Mouse (Mus musculus) myocyte (in vitro differentiated cells): ENCODE measurements around the gene Rpl27. TPM values are rescaled to one million over a fixed set of nuclear protein-coding genes. Genes with fewer than 3 reads are reported as not detected.

Experiments
- H3K27me3 ChIP-seq: one replicate; pipeline ENCODE4 v1.6.1; 2011; ENCODE audit not compliant: control insufficient read depth, insufficient read depth, insufficient read length
- H3K36me3 ChIP-seq: one replicate; pipeline ENCODE4 v1.6.1; 2011; ENCODE audit not compliant: control insufficient read depth, insufficient read depth
- H3K4me2 ChIP-seq: one replicate; pipeline ENCODE4 v1.6.1; 2011; ENCODE audit warnings: low read depth, control low read depth
- H3K4me3 ChIP-seq: one replicate; pipeline ENCODE4 v1.5.1; 2011; ENCODE audit warnings: mild to moderate bottlenecking, control low read depth, moderate library complexity
- H3K79me2 ChIP-seq: one replicate; pipeline ENCODE4 v1.6.1; 2011; ENCODE audit not compliant: control insufficient read depth, insufficient read depth
- H3ac ChIP-seq: one replicate; pipeline ENCODE4 v1.6.1; 2011; ENCODE audit not compliant: control insufficient read depth, insufficient read length
- CEBPB ChIP-seq: IDR thresholded peaks from 2 replicates; pipeline ENCODE4 v1.6.1; 2011; ENCODE audit warnings: mild to moderate bottlenecking, moderate library complexity; ENCODE audit not compliant: poor library complexity, insufficient read depth, severe bottlenecking
- E2F4 ChIP-seq: IDR thresholded peaks from one replicate; pipeline ENCODE4 v1.6.1; 2011; ENCODE audit warnings: mild to moderate bottlenecking, control low read depth, moderate library complexity; ENCODE audit not compliant: insufficient read depth
- MAX ChIP-seq: IDR thresholded peaks from one replicate; pipeline ENCODE4 v1.6.1; 2011; ENCODE audit warnings: low read depth, mild to moderate bottlenecking, control low read depth
- MYOD1 ChIP-seq, 3 experiments: IDR thresholded peaks; one replicate each; pipeline ENCODE4 v1.6.1; 2011; ENCODE audit warnings: control low read depth in 2 of 3, low read depth in 2 of 3, mild to moderate bottlenecking in 2 of 3, moderate library complexity in 1 of 3; ENCODE audit not compliant: insufficient read length in 2 of 3, control insufficient read depth in 1 of 3
- MYOG ChIP-seq, 3 experiments: IDR thresholded peaks; one replicate each; pipeline ENCODE4 v1.6.1; 2011; ENCODE audit warnings: control low read depth in 2 of 3, low read depth in 2 of 3, mild to moderate bottlenecking in 2 of 3; ENCODE audit not compliant: insufficient read length in 2 of 3, control insufficient read depth in 1 of 3, insufficient read depth in 1 of 3
- POLR2A ChIP-seq: IDR thresholded peaks from one replicate; pipeline ENCODE4 v1.6.1; 2011; ENCODE audit warnings: low read depth, mild to moderate bottlenecking, control low read depth, moderate library complexity; ENCODE audit not compliant: insufficient read length
- POLR2AphosphoS2 ChIP-seq: IDR thresholded peaks from one replicate; pipeline ENCODE4 v1.6.1; 2011; ENCODE audit warnings: low read depth, control low read depth; ENCODE audit not compliant: insufficient read length
- REST ChIP-seq: IDR thresholded peaks from one replicate; pipeline ENCODE4 v1.6.1; 2011; ENCODE audit warnings: mild to moderate bottlenecking, control low read depth, moderate library complexity; ENCODE audit not compliant: insufficient read depth, insufficient read length
- SRF ChIP-seq: IDR thresholded peaks from one replicate; pipeline ENCODE4 v1.6.1; 2011; ENCODE audit warnings: low read depth; ENCODE audit not compliant: control insufficient read depth, insufficient read length
- TCF12 ChIP-seq: IDR thresholded peaks from one replicate; pipeline ENCODE4 v1.6.1; 2011; ENCODE audit warnings: mild to moderate bottlenecking, control low read depth; ENCODE audit not compliant: poor library complexity, insufficient read depth, severe bottlenecking
- TCF3 ChIP-seq: IDR thresholded peaks from one replicate; pipeline ENCODE4 v1.6.1; 2011; ENCODE audit warnings: low read depth, control low read depth; ENCODE audit not compliant: insufficient read length
- USF1 ChIP-seq: IDR thresholded peaks from one replicate; pipeline ENCODE4 v1.6.1; 2011; ENCODE audit warnings: low read depth, mild to moderate bottlenecking, control low read depth, moderate library complexity
- polyA plus RNA-seq: library from polyadenylated mRNA; unstranded; fragments of >200 nt; fragmentation: generic; extraction: Trizol; gene quantifications from one replicate; pipeline ENCODE4 v1.2.1, GENCODE M21; 2012; ENCODE audit warnings: missing spikeins

Gene Rpl27
- polyA plus RNA-seq, result 2,022 TPM

DNA sequence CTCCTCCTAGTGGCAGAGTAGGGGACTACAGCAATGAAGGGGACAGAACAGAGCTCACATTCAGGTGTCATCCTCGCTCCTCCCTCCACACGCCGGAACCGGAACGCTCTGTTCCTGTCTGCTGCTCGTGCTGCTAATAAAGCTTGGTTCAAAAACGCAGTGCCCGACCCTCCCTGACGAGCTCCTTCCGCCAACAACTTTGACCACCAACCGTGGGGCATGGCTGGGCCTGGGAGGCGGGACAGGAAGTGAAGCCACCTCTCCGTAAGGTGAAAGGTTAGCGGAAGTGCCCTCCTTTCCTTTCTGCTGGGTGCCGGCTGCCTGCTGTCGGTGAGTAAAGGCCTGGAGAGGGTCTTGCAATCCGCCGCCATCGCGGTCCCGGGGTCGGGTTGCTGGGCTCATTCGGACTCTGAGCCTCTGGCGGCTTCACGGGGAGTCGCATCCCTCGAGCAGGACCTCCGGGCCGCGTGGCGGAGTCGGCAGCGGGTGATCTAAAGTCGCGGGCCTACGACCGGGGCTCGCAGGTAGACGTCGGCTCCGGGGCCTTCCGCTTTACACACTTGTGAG lies at the start of gene Rpl27:
TSS of gene Rpl27 (plus strand) at position 172 of the 567 bp plus-strand sequence.
- H3K79me2 ChIP-seq, result peaks cover 28% of the 10 kb centered on the region
- H3K4me3 ChIP-seq, result peak within 1 kb of the TSS; percentile 97
- H3ac ChIP-seq, result peak within 1 kb of the TSS; percentile 7
- peak within 1 kb of the TSS; percentile 99 for H3K4me2 ChIP-seq
- H3K27me3 ChIP-seq, result no peaks in the 10 kb centered on the region
- TF ChIP-seq USF1 (no peak), CEBPB (no peak), SRF (peak; percentile 73), E2F4 (no peak), REST (no peak), MYOD1 (IDR thresholded peaks at IDR 0.05; ENCODE audit: control insufficient read depth in 1 of 3, insufficient read length in 2 of 3, low read depth in 2 of 3) (peak in 1 of 3 experiments; percentile 22), TCF12 (no peak), MAX (no peak), POLR2AphosphoS2 (peak; percentile 88), MYOG (IDR thresholded peaks at IDR 0.05; ENCODE audit: control insufficient read depth in 1 of 3, insufficient read depth in 1 of 3, insufficient read length in 2 of 3, low read depth in 2 of 3) (peak in 1 of 3 experiments; percentile 25), POLR2A (peak; percentile 90), TCF3 (no peak)
- H3K36me3 ChIP-seq, result peaks cover 34% of the 10 kb centered on the region

DNA sequence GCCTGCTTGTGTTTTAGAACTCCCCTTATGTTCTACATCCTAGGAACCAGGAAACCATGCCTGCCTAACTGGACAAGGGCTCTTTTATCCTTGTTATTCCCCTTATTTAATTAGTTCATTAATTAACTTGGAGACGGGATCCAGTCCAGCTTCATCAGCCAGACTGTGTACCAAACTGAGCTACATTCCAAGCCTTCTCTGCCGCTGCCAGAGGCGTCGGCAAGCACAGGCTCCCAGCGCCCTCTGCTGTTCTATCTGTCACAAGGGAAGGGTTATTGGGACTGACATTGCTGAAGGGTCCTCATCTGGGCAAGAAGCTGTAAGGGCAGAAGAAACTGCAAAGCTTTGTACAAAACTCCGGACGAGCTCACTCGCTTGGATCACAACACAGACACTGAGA lies 47.0 kb upstream of the Rpl27 start:
- TF ChIP-seq TCF12 (no peak), POLR2A (no peak), REST (no peak), USF1 (no peak), POLR2AphosphoS2 (no peak), MYOG (IDR thresholded peaks at IDR 0.05; ENCODE audit: control insufficient read depth in 1 of 3, insufficient read depth in 1 of 3, insufficient read length in 2 of 3, low read depth in 2 of 3) (no peak), SRF (no peak), MAX (no peak), MYOD1 (IDR thresholded peaks at IDR 0.05; ENCODE audit: control insufficient read depth in 1 of 3, insufficient read length in 2 of 3, low read depth in 2 of 3) (no peak), CEBPB (no peak)
- Histone ChIP-seq H3K27me3 (peaks cover 14% of the 10 kb centered on the region), H3K36me3 (no peaks in the 10 kb centered on the region), H3ac (no peak overlapping the region), H3K4me2 (no peak overlapping the region), H3K4me3 (no peak overlapping the region), H3K79me2 (no peaks in the 10 kb centered on the region)

DNA sequence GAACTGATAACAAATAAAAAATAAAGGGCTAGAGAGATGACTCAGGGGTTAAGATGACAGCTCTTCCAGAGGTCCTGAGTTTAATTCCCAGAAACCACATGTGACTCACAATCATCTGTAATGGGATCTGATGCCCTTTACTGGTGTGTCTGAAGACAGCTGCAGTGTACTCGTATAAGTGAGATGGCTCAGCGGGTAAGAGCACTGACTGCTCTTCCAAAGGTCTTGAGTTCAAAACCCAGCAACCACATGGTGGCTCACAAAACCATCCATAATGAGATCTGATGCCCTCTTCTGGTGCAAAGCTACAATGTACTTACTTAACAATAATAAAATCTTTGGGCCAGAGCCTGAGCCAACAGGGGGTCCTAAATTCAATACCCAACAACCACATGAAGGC lies 26.8 kb upstream of the Rpl27 start:
- peaks cover 8% of the 10 kb centered on the region for H3K36me3 ChIP-seq
- peak; percentile 25 to 63 (median 60) for TF ChIP-seq MYOD1 (IDR thresholded peaks at IDR 0.05; ENCODE audit: control insufficient read depth in 1 of 3, insufficient read length in 2 of 3, low read depth in 2 of 3)
- no peak for TF ChIP-seq POLR2A
- TF ChIP-seq E2F4, result no peak
- TF ChIP-seq TCF12, result peak; percentile 20
- TF ChIP-seq MYOG (IDR thresholded peaks at IDR 0.05; ENCODE audit: control insufficient read depth in 1 of 3, insufficient read depth in 1 of 3, insufficient read length in 2 of 3, low read depth in 2 of 3), result peak in 1 of 3 experiments; percentile 49
- no peak for TF ChIP-seq SRF
- no peak for TF ChIP-seq REST
- TF ChIP-seq USF1, result peak; percentile 67
- TF ChIP-seq CEBPB, result no peak
- TF ChIP-seq TCF3, result no peak
- TF ChIP-seq POLR2AphosphoS2, result no peak
- H3K4me2 ChIP-seq, result no peak overlapping the region
- H3ac ChIP-seq, result no peak overlapping the region
- no peak overlapping the region for H3K4me3 ChIP-seq
- H3K27me3 ChIP-seq, result no peaks in the 10 kb centered on the region
- no peaks in the 10 kb centered on the region for H3K79me2 ChIP-seq

DNA sequence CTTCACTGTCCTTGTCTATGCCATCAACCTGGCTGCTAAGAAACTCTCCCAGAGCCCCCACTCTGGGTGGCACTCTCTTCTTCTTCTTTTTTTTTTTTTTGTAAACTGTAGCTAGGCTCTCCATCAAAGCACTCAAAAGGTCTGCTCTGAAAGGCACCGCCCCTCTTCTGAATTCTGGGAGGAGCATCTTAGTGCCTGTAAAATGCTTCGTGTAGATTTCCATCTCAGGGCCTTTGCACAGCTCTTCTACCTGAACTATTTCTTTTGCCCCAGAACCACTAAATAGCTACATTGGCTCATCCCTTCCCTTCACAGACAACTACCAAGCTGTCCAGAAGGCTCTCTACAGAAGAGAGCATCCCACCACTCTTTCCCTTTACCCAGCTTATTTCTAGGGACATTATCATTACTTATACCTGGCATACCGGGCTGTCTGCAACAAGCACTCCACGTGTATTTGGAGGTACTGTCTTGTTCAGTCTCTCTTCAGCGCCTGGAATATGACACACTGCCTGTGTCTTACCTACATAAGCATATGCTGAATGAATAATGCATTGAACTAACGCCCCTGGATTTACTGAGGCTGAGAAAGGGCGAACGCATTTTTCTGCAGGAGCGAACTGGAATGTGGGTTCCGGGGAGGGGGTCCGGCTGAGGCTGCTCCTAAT lies 25.5 kb upstream of the Rpl27 start:
- Histone ChIP-seq H3K27me3 (no peaks in the 10 kb centered on the region), H3K4me3 (peak overlapping the region; percentile 57), H3K36me3 (peaks cover 8% of the 10 kb centered on the region), H3K79me2 (no peaks in the 10 kb centered on the region), H3ac (peak overlapping the region; percentile 24), H3K4me2 (peak overlapping the region; percentile 90)
- TF ChIP-seq POLR2AphosphoS2 (no peak), USF1 (no peak), MAX (no peak), CEBPB (no peak), MYOD1 (IDR thresholded peaks at IDR 0.05; ENCODE audit: control insufficient read depth in 1 of 3, insufficient read length in 2 of 3, low read depth in 2 of 3) (no peak), E2F4 (no peak), REST (no peak), TCF12 (no peak)
